In genomic region chr3:146413016-146413415, GRCm38 (mm10) we compare ENCODE assay signal across 26 mouse cellular contexts. TPM values are rescaled to one million over a fixed set of nuclear protein-coding genes. Genes with fewer than 3 reads are reported as not detected.
DNase-seq lines count a peak whose midpoint lies in the region; ATAC-seq and TF ChIP-seq lines count a peak whose summit lies in the region.
"Had no signal": no experiment of that assay in that cellular context is flagged by ENCODE, and none has a peak within 500 bp of the region (broad histone marks: within the 10 kb centered on the region; RNA-seq: fewer than 3 reads in every experiment).

No protein-coding gene starts in this region.

- peaks cover 34% of the 10 kb centered on the region for H3K4me1 ChIP-seq in forebrain, embryonic 15.5 days
- H3K4me1 ChIP-seq in forebrain, embryonic 11.5 days (replicated peaks; ENCODE audit: control insufficient read depth, insufficient read depth, low read length) = 0 out of 2 replicates have a peak, but pooled peaks cover 4% of the 10 kb centered on the region
- H3K4me1 ChIP-seq: midbrain, embryonic 15.5 days; neural tube, embryonic 12.5 days; stomach, embryonic 15.5 days had no signal

- no peak for ATAC-seq in forebrain, embryonic 15.5 days (replicated peaks)
- no peak for ATAC-seq in forebrain, embryonic 11.5 days (replicated peaks; ENCODE audit: low FRiP score)
- ATAC-seq: hindbrain, postnatal 0 days; intestine, embryonic 16.5 days; midbrain, embryonic 15.5 days had no signal

- no peaks in the 10 kb centered on the region for H3K27me3 ChIP-seq in forebrain, embryonic 15.5 days
- no peaks in the 10 kb centered on the region for H3K27me3 ChIP-seq in forebrain, embryonic 11.5 days (ENCODE audit: control insufficient read depth, insufficient read depth, low read length)
- H3K27me3 ChIP-seq: embryonic facial prominence, embryonic 15.5 days; heart, embryonic 12.5 days; liver, embryonic 15.5 days; lung, embryonic 15.5 days; midbrain, embryonic 15.5 days; neural tube, embryonic 12.5 days; stomach, embryonic 15.5 days had no signal

- H3K9ac ChIP-seq in forebrain, embryonic 15.5 days (replicated peaks) = no peak overlapping the region
- H3K9ac ChIP-seq in forebrain, embryonic 11.5 days (ENCODE audit: low read length) = no peak overlapping the region
- H3K9ac ChIP-seq: embryonic facial prominence, embryonic 15.5 days; heart, embryonic 12.5 days; liver, embryonic 15.5 days; lung, embryonic 15.5 days; midbrain, embryonic 15.5 days; neural tube, embryonic 12.5 days; stomach, embryonic 15.5 days had no signal

- H3K27ac ChIP-seq in forebrain, embryonic 15.5 days (replicated peaks) = peak overlapping the region; percentile 27; the same call in 1 of the 2 replicates
- no peak overlapping the region for H3K27ac ChIP-seq in forebrain, embryonic 11.5 days (ENCODE audit: low read depth, low read length)
- H3K27ac ChIP-seq in left cerebral cortex, adult 2 months = peak overlapping the region; percentile 10; the same call in 1 of the 2 replicates
- H3K27ac ChIP-seq: embryonic facial prominence, embryonic 15.5 days; hindbrain, postnatal 0 days; limb, embryonic 10.5 days; liver, embryonic 15.5 days; lung, embryonic 15.5 days; macrophage; midbrain, embryonic 15.5 days; neural tube, embryonic 12.5 days; stomach, embryonic 15.5 days had no signal

- peaks cover 4% of the 10 kb centered on the region; the same call in 1 of the 2 replicates for H3K36me3 ChIP-seq in forebrain, embryonic 15.5 days
- no peaks in the 10 kb centered on the region for H3K36me3 ChIP-seq in forebrain, embryonic 11.5 days (ENCODE audit: control insufficient read depth, insufficient read depth, low read length)
- H3K36me3 ChIP-seq: midbrain, embryonic 15.5 days had no signal

- no peak for TF ChIP-seq CTCF in left cerebral cortex, adult 2 months (IDR thresholded peaks at IDR 0.05)

- no peak for DNase-seq in forebrain, embryonic 11.5 days (ENCODE audit: low spot score)
- no peak for DNase-seq in left cerebral cortex, adult 2 months (ENCODE audit: extremely low spot score in 1 of 2, low spot score in 2 of 2)
- no peak for DNase-seq in left cerebral cortex, postnatal 14 days (ENCODE audit: low spot score in 2 of 2)
- peak; percentile 33 for DNase-seq in NIH3T3 (ENCODE audit: low read depth)
- peak; percentile 48 to 64 for DNase-seq in cerebellum, postnatal 25 days
- DNase-seq in heart, postnatal 4 days = no peak
- DNase-seq: adrenal gland, postnatal 36 days; gastrocnemius, postnatal 25 days; heart, adult 18-20 months; heart, postnatal 10 days; kidney, adult 9 months; kidney, postnatal 25 days; liver; thymus, postnatal 25 days had no signal

- no peak overlapping the region for H3K4me2 ChIP-seq in forebrain, embryonic 15.5 days (replicated peaks)
- H3K4me2 ChIP-seq in forebrain, embryonic 11.5 days (ENCODE audit: low read depth, low read length, severe bottlenecking) = no peak overlapping the region
- H3K4me2 ChIP-seq: embryonic facial prominence, embryonic 15.5 days; heart, embryonic 12.5 days; liver, embryonic 15.5 days; lung, embryonic 15.5 days; midbrain, embryonic 15.5 days; neural tube, embryonic 12.5 days; stomach, embryonic 15.5 days had no signal

- no peaks in the 10 kb centered on the region for H3K9me3 ChIP-seq in forebrain, embryonic 15.5 days
- no peaks in the 10 kb centered on the region for H3K9me3 ChIP-seq in forebrain, embryonic 11.5 days (ENCODE audit: control insufficient read depth, low read length)
- H3K9me3 ChIP-seq: embryonic facial prominence, embryonic 15.5 days; heart, embryonic 12.5 days; limb, embryonic 10.5 days; liver, embryonic 15.5 days; lung, embryonic 15.5 days; midbrain, embryonic 15.5 days; neural tube, embryonic 12.5 days; stomach, embryonic 15.5 days had no signal

- no peak overlapping the region for H3K4me3 ChIP-seq in forebrain, embryonic 15.5 days
- H3K4me3 ChIP-seq in forebrain, embryonic 11.5 days (ENCODE audit: low read depth, low read length) = no peak overlapping the region
- no peak overlapping the region for H3K4me3 ChIP-seq in left cerebral cortex, adult 2 months
- H3K4me3 ChIP-seq: embryonic facial prominence, embryonic 15.5 days; heart, embryonic 12.5 days; limb, embryonic 10.5 days; liver, embryonic 15.5 days; lung, embryonic 15.5 days; midbrain, embryonic 15.5 days; neural tube, embryonic 12.5 days; stomach, embryonic 15.5 days had no signal

- intact Hi-C loops in left cerebral cortex, adult 2 months (cut with DNase I) = no loop called here
- intact Hi-C loops in left cerebral cortex, postnatal 14 days (cut with DNase I) = no loop called here

- 85% methylated on average over 13 of the region's 13 CpGs for WGBS in forebrain, embryonic 15.5 days
- 94% methylated on average over 13 of the region's 13 CpGs for WGBS in forebrain, embryonic 11.5 days

RNA-seq across cellular contexts. Expression of gene Ssx2ip, which starts 8.6 kb away (rescaled TPM):
- 24.0 and 25.1 TPM in 2 replicates for polyA plus RNA-seq in forebrain, embryonic 15.5 days (2015; fragmentation: Nextera tagmentation; extraction: Ambion mirVana)
- 41.6 TPM in 2 replicates for polyA plus RNA-seq in forebrain, embryonic 11.5 days (2014; fragmentation: Nextera tagmentation; extraction: Ambion mirVana)
- 10 to 100 TPM; 91.0 to 91.6 TPM for total RNA-seq in left cerebral cortex, adult 2 months (2021)
- 100 to 1,000 TPM; 121 to 126 TPM for total RNA-seq in left cerebral cortex, postnatal 14 days (2021)
- total RNA-seq in heart, postnatal 4 days (2021) = 10 to 100 TPM; 18.6 to 21.0 TPM

RNA-seq across cellular contexts. Expression of gene Ctbs, which starts 36.6 kb away (rescaled TPM):
- 4.0 TPM in 2 replicates for polyA plus RNA-seq in forebrain, embryonic 15.5 days (2015; fragmentation: Nextera tagmentation; extraction: Ambion mirVana)
- 5.7 and 6.0 TPM in 2 replicates for polyA plus RNA-seq in forebrain, embryonic 11.5 days (2014; fragmentation: Nextera tagmentation; extraction: Ambion mirVana)
- 1 to 10 TPM; 7.1 to 8.1 TPM for total RNA-seq in left cerebral cortex, adult 2 months (2021)
- 1 to 10 TPM; 6.3 to 7.2 TPM for total RNA-seq in left cerebral cortex, postnatal 14 days (2021)
- total RNA-seq in heart, postnatal 4 days (2021) = 1 to 10 TPM; 5.5 to 5.7 TPM

Comparison
In these comparisons a context has a peak if more than half of its experiments do, and no peak if none do; other contexts are left out.
1. DNase-seq: peak in NIH3T3 (single experiment) and cerebellum, postnatal 25 days (2 of 2); none in forebrain, embryonic 11.5 days (single experiment), left cerebral cortex, adult 2 months (0 of 2), left cerebral cortex, postnatal 14 days (0 of 2) and heart, postnatal 4 days (single experiment).
2. RNA of gene Ssx2ip, which starts 8.6 kb away (total RNA-seq): 121 to 126 TPM in left cerebral cortex, postnatal 14 days and 91.0 to 91.6 TPM in left cerebral cortex, adult 2 months; 18.6 to 21.0 TPM in heart, postnatal 4 days; every median in the first group is over 4 times any median in the second.